Mouse (Mus musculus) midbrain, embryonic 11.5 days (tissue): ENCODE results near the gene Galc. TPM values are rescaled to one million over a fixed set of nuclear protein-coding genes. Genes with fewer than 3 reads are reported as not detected.
"Not testable (repeated sequence)": the region's sequence is repeated elsewhere in the genome, so short reads cannot be mapped to it uniquely, and the experiment has no call there.

Experiments
- ATAC-seq: fragments of 200-750 bp; cut with Nextera tagmentation; 2 replicates; pipeline ENCODE4 v1.8.0; 2017; ENCODE audit warnings: moderate TSS enrichment, moderate library complexity; ENCODE audit not compliant: low FRiP score
- DNase-seq: peaks from one replicate; pipeline ENCODE4 v3.0.0; 2015; ENCODE audit warnings: low spot score; ENCODE audit errors: missing footprints
- H3K27ac ChIP-seq: fragments of 300-500 bp; sonication (generic); 2 replicates; pipeline ENCODE4 v1.5.1; 2014; ENCODE audit warnings: low read depth, low read length
- H3K27me3 ChIP-seq: fragments of 300-500 bp; sonication (generic); 2 replicates; pipeline ENCODE4 v1.6.1; 2014; ENCODE audit warnings: mild to moderate bottlenecking, low read length, moderate library complexity, mixed read lengths; ENCODE audit not compliant: control insufficient read depth, insufficient read depth
- H3K36me3 ChIP-seq: fragments of 300-500 bp; sonication (generic); 2 replicates; pipeline ENCODE4 v1.6.1; 2014; ENCODE audit warnings: mild to moderate bottlenecking, low read length, moderate library complexity, mixed read lengths; ENCODE audit not compliant: control insufficient read depth, insufficient read depth
- H3K4me1 ChIP-seq: fragments of 300-500 bp; sonication (generic); 2 replicates; pipeline ENCODE4 v1.6.1; 2014; ENCODE audit warnings: low read length; ENCODE audit not compliant: control insufficient read depth, insufficient read depth
- H3K4me2 ChIP-seq: fragments of 300-500 bp; sonication (generic); 2 replicates; pipeline ENCODE4 v1.6.1; 2014; ENCODE audit warnings: mild to moderate bottlenecking, moderate library complexity
- H3K4me3 ChIP-seq: fragments of 300-500 bp; sonication (generic); 2 replicates; pipeline ENCODE4 v1.5.1; 2014; ENCODE audit warnings: low read depth, low read length
- H3K9ac ChIP-seq: fragments of 300-500 bp; sonication (generic); 2 replicates; pipeline ENCODE4 v1.6.1; 2014; ENCODE audit warnings: low read length
- H3K9me3 ChIP-seq: fragments of 300-500 bp; sonication (generic); 2 replicates; pipeline ENCODE4 v1.6.1; 2016; ENCODE audit warnings: low read length; ENCODE audit not compliant: control insufficient read depth
- WGBS: fragments of 180-500 bp; shearing (Covaris S2); extraction: QIAGEN DNeasy Blood & Tissue Kit; methylation state at CpG from one replicate; pipeline ENCODE4 v1.1.7; 2014; 5-methylcytosine and 5-hydroxymethylcytosine counted together
- polyA plus RNA-seq: library from polyadenylated mRNA; unstranded; fragments of >200 nt; fragmentation: Nextera tagmentation; extraction: Ambion mirVana; gene quantifications from 2 replicates; pipeline ENCODE4 v1.2.1, GENCODE M21; 2014

The Galc gene
- polyA plus RNA-seq, 1 experiment from 2014 or later, result 14.3 TPM

GRCm38 (mm10) chr12:98238478-98238877, 20.8 kb downstream of the Galc start:
- H3K36me3 ChIP-seq, H3K4me1 ChIP-seq, H3K9ac ChIP-seq, H3K27me3 ChIP-seq, H3K4me3 ChIP-seq, ATAC-seq, H3K9me3 ChIP-seq, H3K27ac ChIP-seq, H3K4me2 ChIP-seq: not testable (repeated sequence)
- DNase-seq, result peak; percentile 44
- 87% methylated on average over 6 of the region's 6 CpGs for WGBS

DNA sequence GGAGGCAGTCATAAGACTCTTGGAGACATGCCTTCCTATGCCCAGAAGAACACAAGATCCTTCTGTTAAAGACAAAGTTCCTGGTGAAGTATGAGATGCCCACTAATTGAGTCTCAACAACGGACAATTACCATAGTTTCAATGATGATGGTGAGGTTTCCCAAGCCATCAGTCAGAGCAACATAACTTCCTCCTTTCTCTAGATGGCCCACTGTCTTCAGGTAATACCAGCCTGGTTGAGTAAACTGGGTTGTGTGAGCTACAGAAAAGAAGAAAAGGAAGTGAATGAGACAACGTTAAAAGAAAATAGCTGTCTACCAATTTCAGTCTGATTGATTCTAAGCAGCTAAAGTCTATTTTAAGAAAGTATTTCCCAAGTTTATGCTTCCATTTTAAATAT, 32.2 kb downstream of the Galc start:
- Histone ChIP-seq H3K27ac (no peak overlapping the region), H3K4me1 (no peaks in the 10 kb centered on the region), H3K27me3 (no peaks in the 10 kb centered on the region), H3K4me3 (no peak overlapping the region), H3K9me3 (no peaks in the 10 kb centered on the region), H3K36me3 (no peaks in the 10 kb centered on the region), H3K4me2 (no peak overlapping the region), H3K9ac (no peak overlapping the region)
- 96% methylated on average over 2 of the region's 2 CpGs for WGBS
- no peak for ATAC-seq
- peak; percentile 62 for DNase-seq

DNA sequence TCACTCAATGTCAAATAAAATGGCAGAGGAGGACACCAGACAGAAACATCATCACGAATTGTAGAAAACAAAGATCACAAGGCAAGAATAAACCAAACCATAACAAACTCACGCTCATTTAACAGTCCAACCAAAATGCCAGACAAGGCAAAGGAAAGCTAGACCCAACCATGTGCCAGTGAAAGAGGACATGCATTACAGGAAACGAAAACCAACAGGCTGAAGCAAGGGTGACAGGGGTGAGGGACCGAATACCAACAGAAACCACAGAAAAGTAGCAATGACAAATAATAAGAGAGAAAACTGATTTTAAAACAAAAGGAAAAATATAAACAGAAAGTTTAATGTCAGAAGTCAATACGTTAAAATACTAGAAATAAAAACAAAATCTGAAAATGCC, 36.0 kb downstream of the Galc start:
- Histone ChIP-seq H3K4me1 (no peaks in the 10 kb centered on the region), H3K9ac (no peak overlapping the region), H3K9me3 (no peaks in the 10 kb centered on the region), H3K4me3 (no peak overlapping the region), H3K36me3 (no peaks in the 10 kb centered on the region), H3K27ac (no peak overlapping the region), H3K4me2 (no peak overlapping the region), H3K27me3 (no peaks in the 10 kb centered on the region)
- WGBS, result 91% methylated on average over 5 of the region's 5 CpGs
- peak; percentile 28 for DNase-seq
- ATAC-seq, result no peak

DNA sequence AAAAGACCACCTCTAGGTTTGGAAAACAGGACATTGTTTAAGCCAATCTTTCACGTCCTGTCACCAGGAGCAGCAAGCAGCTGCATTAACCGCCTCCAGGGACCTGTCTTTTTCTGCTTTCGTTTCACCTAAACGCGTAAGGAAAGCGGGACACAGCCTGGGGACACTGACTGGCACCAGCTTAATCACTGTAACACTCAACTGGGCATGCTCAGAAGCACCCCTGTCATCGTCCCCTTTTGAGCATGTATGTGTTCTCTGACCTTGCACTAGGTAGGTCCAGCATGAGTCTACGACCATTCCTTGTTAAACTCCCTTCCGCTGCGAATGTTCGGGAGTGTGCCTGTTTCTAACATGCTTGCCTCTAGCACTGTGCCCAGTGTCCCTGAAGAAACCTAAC, 42.8 kb downstream of the Galc start:
- no peaks in the 10 kb centered on the region for H3K9me3 ChIP-seq
- WGBS, result 89% methylated on average over 11 of the region's 11 CpGs
- H3K4me3 ChIP-seq, result no peak overlapping the region
- H3K36me3 ChIP-seq, result no peaks in the 10 kb centered on the region
- H3K9ac ChIP-seq, result no peak overlapping the region
- DNase-seq, result peak; percentile 21
- no peak for ATAC-seq
- no peak overlapping the region for H3K27ac ChIP-seq
- H3K27me3 ChIP-seq, result no peaks in the 10 kb centered on the region
- H3K4me1 ChIP-seq, result no peaks in the 10 kb centered on the region
- no peak overlapping the region for H3K4me2 ChIP-seq

DNA sequence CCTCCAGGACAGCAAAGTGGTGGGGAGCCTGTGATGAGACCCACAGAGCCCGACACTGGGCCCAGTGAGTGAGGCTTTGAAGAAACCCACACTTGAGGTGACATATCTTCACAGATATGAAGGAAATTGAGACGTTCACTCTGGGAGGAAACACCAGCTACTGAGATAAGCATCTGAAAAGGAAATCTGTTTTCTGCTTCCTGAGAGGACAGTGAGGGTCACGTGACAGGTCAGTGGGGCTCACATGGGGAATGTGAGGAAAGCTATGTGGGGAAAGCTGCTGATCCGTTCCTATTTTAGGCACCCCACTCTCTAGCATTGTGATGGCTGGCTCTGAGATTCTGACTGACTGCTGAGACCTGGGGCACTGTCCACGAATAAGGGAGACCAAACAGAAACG, 43.7 kb downstream of the Galc start:
- Histone ChIP-seq H3K27ac (no peak overlapping the region), H3K4me2 (no peak overlapping the region), H3K4me3 (no peak overlapping the region), H3K27me3 (no peaks in the 10 kb centered on the region), H3K4me1 (no peaks in the 10 kb centered on the region), H3K9me3 (no peaks in the 10 kb centered on the region), H3K9ac (no peak overlapping the region), H3K36me3 (no peaks in the 10 kb centered on the region)
- peak; percentile 57 for DNase-seq
- no peak for ATAC-seq
- WGBS, result 56% methylated on average over 6 of the region's 6 CpGs

GRCm38 (mm10) chr12:98214191-98214590, 45.1 kb downstream of the Galc start:
- H3K4me2 ChIP-seq, result no peak overlapping the region
- H3K9me3 ChIP-seq, result no peaks in the 10 kb centered on the region
- ATAC-seq (no peak), DNase-seq (no peak)
- WGBS, result 84% methylated on average over 14 of the region's 14 CpGs
- no peaks in the 10 kb centered on the region for H3K36me3 ChIP-seq
- H3K4me1 ChIP-seq, result no peaks in the 10 kb centered on the region
- H3K27me3 ChIP-seq, result no peaks in the 10 kb centered on the region
- no peak overlapping the region for H3K4me3 ChIP-seq
- no peak overlapping the region for H3K27ac ChIP-seq
- no peak overlapping the region for H3K9ac ChIP-seq

- no peak for ATAC-seq
- no peaks in the 10 kb centered on the region for H3K36me3 ChIP-seq
- no peak overlapping the region for H3K27ac ChIP-seq
- H3K9ac ChIP-seq, result no peak overlapping the region
- H3K27me3 ChIP-seq, result no peaks in the 10 kb centered on the region
- 90% methylated on average over 7 of the region's 7 CpGs for WGBS
- peak; percentile 26 for DNase-seq
- H3K4me1 ChIP-seq, result no peaks in the 10 kb centered on the region
- no peak overlapping the region for H3K4me2 ChIP-seq
- H3K9me3 ChIP-seq, result no peaks in the 10 kb centered on the region
- H3K4me3 ChIP-seq, result no peak overlapping the region
These were observed 45.5 kb downstream of the Galc start for GRCm38 (mm10) chr12:98213791-98214190.

DNA sequence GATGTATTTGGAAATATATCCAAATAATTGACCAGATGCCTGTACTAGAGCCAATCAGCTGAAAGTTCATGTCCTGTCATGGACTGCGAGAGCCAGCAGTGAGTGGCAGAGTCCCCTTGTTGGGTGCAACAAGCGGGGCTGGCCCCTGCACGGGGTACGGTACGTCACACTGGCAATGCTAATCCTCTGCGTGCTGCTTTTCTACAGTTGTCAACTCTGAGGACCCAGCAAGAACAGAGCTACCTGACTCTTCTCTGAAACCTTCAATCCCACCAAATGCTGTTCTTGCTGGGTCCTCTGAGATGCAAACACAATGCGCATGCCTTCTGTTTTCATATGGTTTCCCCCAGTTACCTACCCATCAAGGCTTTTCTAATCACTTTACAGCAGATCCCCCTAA, 45.9 kb downstream of the Galc start:
- Histone ChIP-seq H3K4me1 (no peaks in the 10 kb centered on the region), H3K4me3 (no peak overlapping the region), H3K36me3 (no peaks in the 10 kb centered on the region), H3K9me3 (no peaks in the 10 kb centered on the region), H3K9ac (no peak overlapping the region), H3K27ac (no peak overlapping the region), H3K27me3 (no peaks in the 10 kb centered on the region), H3K4me2 (no peak overlapping the region)
- 93% methylated on average over 7 of the region's 7 CpGs for WGBS
- ATAC-seq (no peak), DNase-seq (peak; percentile 44)

GRCm38 (mm10) chr12:98212457-98213175, 46.6 kb downstream of the Galc start:
- Histone ChIP-seq H3K4me3 (no peak overlapping the region), H3K9me3 (no peaks in the 10 kb centered on the region), H3K27me3 (no peaks in the 10 kb centered on the region), H3K9ac (no peak overlapping the region), H3K4me2 (no peak overlapping the region), H3K4me1 (no peaks in the 10 kb centered on the region), H3K36me3 (no peaks in the 10 kb centered on the region), H3K27ac (no peak overlapping the region)
- 91% methylated on average over 13 of the region's 13 CpGs for WGBS
- ATAC-seq (peak; percentile 62; the same call in 1 of the 2 replicates), DNase-seq (peak; percentile 88)
